In the genomic region with DNA sequence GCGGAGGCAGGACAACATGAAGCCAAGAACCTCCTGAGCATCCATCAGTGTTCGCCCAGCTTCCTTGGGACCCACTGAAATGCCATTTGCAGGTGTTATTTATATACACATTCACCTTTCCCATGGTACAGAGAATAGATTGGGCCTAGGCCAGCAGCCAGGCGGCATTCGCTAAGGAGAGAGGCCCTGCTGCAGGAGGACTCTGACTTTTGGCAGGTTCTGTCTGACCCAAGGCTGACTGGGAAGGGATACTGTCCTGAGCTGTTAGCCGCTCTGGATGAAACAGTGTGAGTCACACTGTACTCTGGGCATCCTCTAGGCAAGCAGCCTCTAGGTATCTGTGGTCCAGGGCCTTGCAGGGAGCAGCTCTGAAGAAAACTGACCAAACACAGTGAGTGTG, we compare ENCODE assay signal across 17 mouse cellular contexts. TPM values are rescaled to one million over a fixed set of nuclear protein-coding genes. Genes with fewer than 3 reads are reported as not detected.
A peak's percentile ranks its signal among the peaks of the same experiment; 100 is the strongest.
DNase-seq lines count a peak whose midpoint lies in the region; ATAC-seq lines count a peak whose summit lies in the region.
"Had no signal": no experiment of that assay in that cellular context is flagged by ENCODE, and none has a peak within 500 bp of the region (broad histone marks: within the 10 kb centered on the region; RNA-seq: fewer than 3 reads in every experiment).

No protein-coding gene starts in this region.

- H3K36me3 ChIP-seq in heart, embryonic 16.5 days (ENCODE audit: control insufficient read depth, insufficient read depth): no peaks in the 10 kb centered on the region
- H3K36me3 ChIP-seq: hindbrain, embryonic 15.5 days; limb, embryonic 13.5 days had no signal

- peaks cover 30% of the 10 kb centered on the region for H3K4me1 ChIP-seq in heart, embryonic 16.5 days (ENCODE audit: control insufficient read depth, insufficient read depth, low read length)
- H3K4me1 ChIP-seq in brown adipose tissue, adult 24 weeks (ENCODE audit: control insufficient read depth, insufficient read depth, insufficient read length, low read length): peaks cover 31% of the 10 kb centered on the region

- H3K4me2 ChIP-seq in heart, embryonic 16.5 days (ENCODE audit: low read depth, low read length): no peak overlapping the region
- H3K4me2 ChIP-seq: forebrain, embryonic 13.5 days; hindbrain, embryonic 15.5 days; limb, embryonic 13.5 days had no signal

- no peak overlapping the region for H3K4me3 ChIP-seq in heart, embryonic 16.5 days (ENCODE audit: low read length)
- H3K4me3 ChIP-seq in brown adipose tissue, adult 24 weeks (ENCODE audit: insufficient read depth, low read depth, low read length): peak overlapping the region; percentile 4
- H3K4me3 ChIP-seq: forebrain, embryonic 13.5 days; hindbrain, embryonic 15.5 days; limb, embryonic 13.5 days had no signal

- H3K9me3 ChIP-seq in heart, embryonic 16.5 days (replicated peaks; ENCODE audit: control insufficient read depth, low read length): 0 out of 2 replicates have a peak, but pooled peaks cover 2% of the 10 kb centered on the region
- H3K9me3 ChIP-seq: forebrain, embryonic 13.5 days; hindbrain, embryonic 15.5 days had no signal

- no peak overlapping the region for H3K27ac ChIP-seq in heart, embryonic 16.5 days (ENCODE audit: low read length)
- H3K27ac ChIP-seq in brown adipose tissue, adult 24 weeks (replicated peaks; ENCODE audit: low read depth, low read length): peak overlapping the region; percentile 87
- H3K27ac ChIP-seq: forebrain, embryonic 13.5 days; hindbrain, embryonic 15.5 days; limb, embryonic 13.5 days; liver, embryonic 14.5 days had no signal

- no peaks in the 10 kb centered on the region for H3K27me3 ChIP-seq in heart, embryonic 16.5 days (ENCODE audit: control insufficient read depth, insufficient read depth, low read length)
- H3K27me3 ChIP-seq: hindbrain, embryonic 15.5 days had no signal

- DNase-seq in heart, postnatal 4 days: no peak
- peak; percentile 11 for DNase-seq in MN1 (ENCODE audit: low spot score)
- peak; percentile 77 to 80 for DNase-seq in cerebellum, postnatal 25 days
- no peak for DNase-seq in frontal cortex, postnatal 10 days (ENCODE audit: low spot score in 2 of 2)
- no peak for DNase-seq in urinary bladder, postnatal 14 days (ENCODE audit: low spot score)
- DNase-seq: adrenal gland, postnatal 14 days; kidney, adult 11 months; kidney, postnatal 10 days; layer of hippocampus, adult 9-11 months; right cerebral cortex, adult 18-20 months had no signal

- no peak overlapping the region for H3K9ac ChIP-seq in heart, embryonic 16.5 days (ENCODE audit: low read length)
- H3K9ac ChIP-seq: forebrain, embryonic 13.5 days; hindbrain, embryonic 15.5 days; limb, embryonic 13.5 days; liver, embryonic 14.5 days had no signal

- 62% methylated on average over 5 of the region's 5 CpGs for WGBS in heart, embryonic 16.5 days

- ATAC-seq in heart, embryonic 16.5 days (replicated peaks; ENCODE audit: extremely low read depth, insufficient read depth, low FRiP score): 0 out of 2 replicates have a peak, but pooled peaks have one; percentile 11
- ATAC-seq: forebrain, embryonic 13.5 days; midbrain, embryonic 16.5 days had no signal

RNA-seq across cellular contexts. Expression of gene Gfod1, which starts 6.4 kb away (rescaled TPM):
- polyA plus RNA-seq in heart, embryonic 16.5 days (2015; fragmentation: Nextera tagmentation; extraction: Ambion mirVana): 0.92 and 0.93 TPM in 2 replicates
- 10 to 100 TPM; 20.6 to 24.8 TPM for total RNA-seq in heart, postnatal 4 days (2021)
- 4.4 and 7.7 TPM in 2 replicates for polyA plus RNA-seq in brown adipose tissue, adult 24 weeks (2012; ENCODE audit: insufficient read depth, insufficient read length, missing spikeins)

Comparison
In these comparisons a context has a peak if more than half of its experiments do, and no peak if none do; other contexts are left out.
1. DNase-seq: peak in MN1 (single experiment) and cerebellum, postnatal 25 days (2 of 2); none in heart, postnatal 4 days (single experiment), frontal cortex, postnatal 10 days (0 of 2) and urinary bladder, postnatal 14 days (single experiment).